Mouse (Mus musculus) skeletal muscle tissue, postnatal 0 days (tissue): Measurements from ENCODE around the gene Dnajc14. TPM values are rescaled to one million over a fixed set of nuclear protein-coding genes. Genes with fewer than 3 reads are reported as not detected.

Experiments
- polyA plus RNA-seq: library from polyadenylated mRNA; unstranded; fragments of >200 nt; fragmentation: Nextera tagmentation; extraction: Ambion mirVana; gene quantifications from 2 replicates; pipeline ENCODE4 v1.2.1, GENCODE M21; 2015

Dnajc14 gene
- 28.7 TPM in 2 replicates for polyA plus RNA-seq

GRCm38 (mm10) chr10:128803771-128804270, at the start of gene Dnajc14:
Gene Dnajc14, plus strand, starts transcription at chr10:128804062.

GRCm38 (mm10) chr10:128790398-128791124, 13.3 kb upstream of the Dnajc14 start, which contains the start of gene Mmp19:
Gene Mmp19, plus strand, starts transcription at chr10:128790910.

GRCm38 (mm10) chr10:128804271-128805091, 619 bp downstream of the Dnajc14 start, which contains the start of gene Tmem198b:
Gene Tmem198b, minus strand, starts transcription at chr10:128804370.

GRCm38 (mm10) chr10:128817033-128817432, 13.2 kb downstream of the Dnajc14 start, which contains the start of gene Sarnp:
Gene Sarnp, plus strand, starts transcription at chr10:128817333.

GRCm38 (mm10) chr10:128821358-128822056, 17.6 kb downstream of the Dnajc14 start, which contains the start of gene Ormdl2:
Gene Ormdl2, minus strand, starts transcription at chr10:128821645.

Other genes with a start within 250 kb of the Dnajc14 start
- 73.4 and 83.9 TPM in 2 replicates for gene Pa2g4, start 238.1 kb upstream of the Dnajc14 start, polyA plus RNA-seq
- gene Erbb3, start 214.4 kb upstream of the Dnajc14 start, polyA plus RNA-seq, result 8.4 and 9.2 TPM in 2 replicates
- gene Rps26, start 177.3 kb upstream of the Dnajc14 start, polyA plus RNA-seq, result 419 and 480 TPM in 2 replicates
- gene Ikzf4, start 158.1 kb upstream of the Dnajc14 start, polyA plus RNA-seq, result 0.54 and 0.66 TPM in 2 replicates
- gene Suox, start 130.0 kb upstream of the Dnajc14 start, polyA plus RNA-seq, result 12.8 and 16.8 TPM in 2 replicates
- 58.5 and 60.0 TPM in 2 replicates for gene Rab5b, start 107.8 kb upstream of the Dnajc14 start, polyA plus RNA-seq
- gene Pmel, start 99.9 kb upstream of the Dnajc14 start, polyA plus RNA-seq, result 1.7 and 1.9 TPM in 2 replicates
- 38.7 and 40.5 TPM in 2 replicates for gene Cdk2, start 99.0 kb upstream of the Dnajc14 start, polyA plus RNA-seq
- 3.7 and 5.1 TPM in 2 replicates for gene Dgka, start 59.2 kb upstream of the Dnajc14 start, polyA plus RNA-seq
- 13.7 and 17.7 TPM in 2 replicates for gene Pym1, start 56.2 kb upstream of the Dnajc14 start, polyA plus RNA-seq
- gene Mmp19, start 13.2 kb upstream of the Dnajc14 start, polyA plus RNA-seq, result 0.99 and 2.1 TPM in 2 replicates
- gene Tmem198b, start 308 bp downstream of the Dnajc14 start, polyA plus RNA-seq, result 11.2 and 11.9 TPM in 2 replicates
- gene Sarnp, start 13.3 kb downstream of the Dnajc14 start, polyA plus RNA-seq, result 85.9 and 110 TPM in 2 replicates
- 14.4 and 18.7 TPM in 2 replicates for gene Ormdl2, start 17.6 kb downstream of the Dnajc14 start, polyA plus RNA-seq
- 1.7 and 2.1 TPM in 2 replicates for gene Gdf11, start 87.7 kb downstream of the Dnajc14 start, polyA plus RNA-seq
- gene Cd63, start 96.9 kb downstream of the Dnajc14 start, polyA plus RNA-seq, result 697 and 764 TPM in 2 replicates
- gene Rdh5, start 118.8 kb downstream of the Dnajc14 start, polyA plus RNA-seq, result 15.9 and 16.8 TPM in 2 replicates
- gene Bloc1s1, start 120.0 kb downstream of the Dnajc14 start, polyA plus RNA-seq, result 280 and 296 TPM in 2 replicates
- gene Itga7, start 129.8 kb downstream of the Dnajc14 start, polyA plus RNA-seq, result 80.0 and 81.3 TPM in 2 replicates
- gene Mettl7b, start 156.9 kb downstream of the Dnajc14 start, polyA plus RNA-seq, result 0.12 and 1.8 TPM in 2 replicates
- gene Olfr9, start 185.4 kb downstream of the Dnajc14 start, polyA plus RNA-seq, result not detected in 2 replicates
- not detected in 2 replicates for gene Olfr763, start 206.7 kb downstream of the Dnajc14 start, polyA plus RNA-seq
- not detected in 2 replicates for gene Olfr764-ps1, start 235.8 kb downstream of the Dnajc14 start, polyA plus RNA-seq
- gene Olfr765, start 245.9 kb downstream of the Dnajc14 start, polyA plus RNA-seq, result not detected in 2 replicates